Mouse (Mus musculus): ENCODE results near the gene Dab2ip. TPM values are rescaled to one million over a fixed set of nuclear protein-coding genes. Genes with fewer than 3 reads are reported as not detected.

The Dab2ip gene
- total RNA-seq, 4 experiments from 2014 or later = 108 to 124 (median 115) TPM

DNA sequence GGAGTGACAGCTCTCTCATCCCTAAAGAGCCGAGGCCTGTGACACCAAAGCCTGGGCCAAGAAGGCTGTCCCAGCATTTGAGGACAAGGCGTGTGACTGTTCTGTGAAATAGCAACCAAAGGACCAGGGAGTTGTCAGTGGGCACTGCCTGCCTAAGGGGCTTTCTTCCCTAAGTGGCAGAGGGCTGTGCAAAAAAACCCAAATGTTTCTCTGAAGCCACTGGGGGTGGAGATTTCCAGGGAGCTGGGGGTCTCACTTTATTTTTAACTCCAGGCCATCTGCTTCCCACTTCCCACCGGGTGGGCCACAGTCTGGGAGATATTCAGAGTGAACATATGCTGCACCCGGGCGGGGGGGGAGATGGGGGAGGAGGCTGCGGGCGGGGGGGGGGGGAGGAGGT, 188.6 kb downstream of the Dab2ip start:
- DNase-seq (ENCODE audit: low spot score in 2 of 2) = no peak

DNA sequence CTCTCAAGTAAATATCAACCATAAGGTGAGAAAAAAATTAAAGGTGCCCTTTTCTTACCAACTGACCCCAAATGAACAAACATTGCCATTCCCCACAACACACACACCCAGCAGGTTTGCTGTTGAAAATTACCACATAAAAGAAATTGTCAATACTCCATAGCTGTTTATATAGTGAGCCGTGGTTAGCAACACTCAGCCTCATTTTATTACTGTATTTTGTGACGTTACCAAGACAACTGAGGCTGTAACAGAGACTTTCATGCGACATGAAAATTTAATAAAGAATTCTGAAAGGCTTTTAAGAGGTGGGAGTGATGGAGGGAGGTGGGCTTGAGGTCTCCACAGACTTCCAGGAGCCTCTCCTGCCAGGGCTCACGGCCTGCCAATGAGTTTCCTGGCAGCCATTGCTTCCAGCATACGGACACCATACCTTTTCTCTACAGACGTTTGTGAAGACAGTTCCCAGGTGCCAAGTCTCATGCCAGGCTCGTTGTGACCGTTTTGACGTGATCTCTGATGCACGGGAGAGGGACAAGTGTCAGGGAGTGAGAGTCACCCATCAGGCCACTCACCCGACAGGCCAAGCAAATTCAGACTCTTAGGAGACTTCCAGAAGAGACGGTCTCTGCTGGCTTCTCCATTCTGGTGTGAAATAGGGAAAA, 189.4 kb downstream of the Dab2ip start:
- no peak for DNase-seq (ENCODE audit: low spot score in 2 of 2)

GRCm38 (mm10) chr2:35750533-35751141, 192.6 kb downstream of the Dab2ip start:
- no peak for DNase-seq (ENCODE audit: low spot score in 2 of 2)

DNA sequence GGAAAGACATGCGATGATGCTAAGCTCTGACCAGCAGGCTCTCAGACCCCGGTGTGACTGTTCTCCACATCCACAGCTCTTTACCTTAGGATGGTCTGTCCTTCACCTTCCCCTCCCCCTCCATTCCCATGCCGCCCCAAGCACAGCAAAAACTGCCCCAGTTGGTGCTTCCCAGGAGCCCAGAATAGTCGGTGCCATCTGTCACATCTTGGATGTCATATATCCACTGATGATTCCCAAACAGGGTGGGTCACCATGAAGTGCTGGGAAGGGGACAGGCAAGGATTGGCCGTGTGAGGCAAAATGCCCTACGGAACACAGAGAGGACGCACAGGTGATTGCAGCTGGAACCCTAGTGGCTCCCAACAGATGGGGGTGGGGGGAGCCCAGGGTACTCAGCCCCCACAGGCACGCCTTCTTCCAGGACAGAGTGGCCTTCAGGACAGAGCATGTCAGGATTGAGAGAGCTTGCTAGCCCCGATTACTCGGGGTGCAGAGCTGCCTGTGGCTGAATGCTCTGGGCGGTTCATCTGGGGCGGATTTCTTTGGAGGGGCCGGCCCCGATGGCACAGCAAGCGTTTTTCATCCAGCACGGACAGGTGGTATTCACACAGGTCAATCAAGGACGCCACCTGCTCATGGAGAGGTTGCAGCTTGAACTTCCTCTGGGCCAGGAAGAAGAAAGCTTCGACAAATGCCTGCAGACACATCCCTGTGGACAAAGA, 193.9 kb downstream of the Dab2ip start:
- DNase-seq (ENCODE audit: low spot score in 2 of 2) = no peak

DNA sequence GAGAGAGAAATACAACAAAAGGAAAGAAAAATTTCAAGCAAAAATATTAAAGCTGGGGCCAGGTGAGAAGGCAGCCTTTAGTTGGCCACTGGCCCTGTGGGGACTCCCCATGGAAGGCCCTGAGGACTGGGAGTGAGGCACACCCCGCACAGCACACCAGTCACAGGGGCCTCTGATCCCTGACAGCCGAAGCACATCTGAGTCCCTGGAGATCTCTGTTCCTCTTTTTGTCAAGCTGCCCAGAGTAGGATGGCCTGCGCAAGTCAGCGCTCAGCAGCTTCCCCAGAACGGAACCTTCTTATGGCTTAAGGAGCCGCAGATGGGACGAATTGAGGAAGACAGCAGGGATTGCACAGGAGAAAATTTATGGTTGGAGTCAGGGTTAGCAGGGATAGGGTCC, 198.4 kb downstream of the Dab2ip start:
- DNase-seq (ENCODE audit: low spot score in 2 of 2) = no peak

DNA sequence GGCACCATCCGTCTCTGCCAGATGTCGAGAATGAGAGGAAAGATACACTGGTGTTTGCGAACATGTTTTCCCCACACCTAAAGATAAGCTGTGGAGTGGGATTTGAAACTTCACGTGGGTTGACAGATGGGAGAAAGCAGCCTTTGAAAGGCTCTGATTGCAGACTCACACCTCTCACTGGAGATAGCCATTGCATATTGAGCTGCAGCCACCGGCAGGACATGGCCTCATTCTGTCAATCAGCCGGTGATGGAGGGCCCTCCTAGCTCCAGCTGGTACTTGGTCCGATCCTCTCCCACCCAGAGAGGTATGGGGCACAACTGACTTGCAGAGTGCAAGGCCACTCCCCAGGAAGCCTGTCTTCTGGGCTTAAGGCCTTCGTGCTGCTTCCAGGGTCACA, 202.3 kb downstream of the Dab2ip start:
- DNase-seq (ENCODE audit: low spot score in 2 of 2) = no peak

- no peak for DNase-seq (ENCODE audit: low spot score in 2 of 2)
These were observed 202.8 kb downstream of the Dab2ip start for GRCm38 (mm10) chr2:35760867-35761266.

GRCm38 (mm10) chr2:35761458-35761857, 203.4 kb downstream of the Dab2ip start:
- DNase-seq (ENCODE audit: low spot score in 2 of 2) = no peak

DNA sequence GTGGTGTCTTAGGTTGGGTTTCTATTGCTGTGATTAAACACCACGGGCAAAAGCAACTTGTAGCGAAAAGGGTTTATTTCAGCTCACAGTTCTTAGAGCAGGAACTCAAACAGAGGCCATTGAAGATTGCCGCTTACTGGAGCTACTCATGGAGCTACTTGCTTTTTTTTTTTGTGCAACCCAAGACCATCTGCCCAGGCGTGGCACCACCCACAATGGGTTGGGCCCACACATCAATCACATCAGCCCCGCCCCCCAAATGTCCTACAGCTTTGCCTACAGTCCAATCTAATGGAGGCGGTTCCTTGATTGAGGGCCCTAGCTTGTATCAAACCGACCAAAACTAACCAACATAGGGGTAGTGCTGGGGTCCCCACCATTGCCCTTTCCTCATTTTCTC, 205.8 kb downstream of the Dab2ip start:
- no peak for DNase-seq (ENCODE audit: low spot score in 2 of 2)

GRCm38 (mm10) chr2:35764328-35764727, 206.3 kb downstream of the Dab2ip start:
- no peak for DNase-seq (ENCODE audit: low spot score in 2 of 2)

DNA sequence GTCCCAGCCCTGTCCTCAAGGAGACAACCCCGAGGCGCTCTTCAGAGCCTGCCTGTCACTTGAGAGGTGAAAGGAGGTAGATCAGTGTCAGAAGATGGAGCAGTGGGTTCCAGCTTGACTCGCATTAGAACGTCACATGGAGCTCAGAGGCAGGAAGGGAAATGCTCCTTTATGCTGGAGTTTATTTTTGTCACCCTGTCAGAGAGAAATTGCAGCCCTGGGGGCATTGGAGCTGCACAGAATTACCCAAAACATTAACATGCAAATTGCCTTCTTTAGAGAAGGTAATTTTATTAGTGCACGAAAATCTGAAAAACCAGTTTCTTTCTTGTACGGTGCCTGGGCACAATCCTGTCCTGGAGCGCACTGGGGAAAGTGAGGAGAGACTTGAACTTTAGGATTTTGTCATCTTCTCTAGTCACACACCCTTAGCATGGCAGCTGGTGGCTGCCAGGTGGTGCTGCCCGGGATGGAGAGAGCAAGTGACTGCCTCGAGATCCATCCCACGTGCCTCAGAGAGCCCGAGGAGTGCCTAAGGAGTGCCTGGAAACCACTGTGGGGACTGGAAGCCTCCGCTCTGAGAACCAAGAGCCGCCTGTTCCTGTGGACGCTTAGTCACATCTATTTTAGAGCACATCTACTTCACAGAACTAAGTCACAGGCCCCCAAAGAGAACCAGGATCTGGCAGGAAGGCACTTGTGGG, 209.9 kb downstream of the Dab2ip start:
- peak in 1 of 2 experiments; percentile 87 for DNase-seq (ENCODE audit: low spot score in 2 of 2)

DNA sequence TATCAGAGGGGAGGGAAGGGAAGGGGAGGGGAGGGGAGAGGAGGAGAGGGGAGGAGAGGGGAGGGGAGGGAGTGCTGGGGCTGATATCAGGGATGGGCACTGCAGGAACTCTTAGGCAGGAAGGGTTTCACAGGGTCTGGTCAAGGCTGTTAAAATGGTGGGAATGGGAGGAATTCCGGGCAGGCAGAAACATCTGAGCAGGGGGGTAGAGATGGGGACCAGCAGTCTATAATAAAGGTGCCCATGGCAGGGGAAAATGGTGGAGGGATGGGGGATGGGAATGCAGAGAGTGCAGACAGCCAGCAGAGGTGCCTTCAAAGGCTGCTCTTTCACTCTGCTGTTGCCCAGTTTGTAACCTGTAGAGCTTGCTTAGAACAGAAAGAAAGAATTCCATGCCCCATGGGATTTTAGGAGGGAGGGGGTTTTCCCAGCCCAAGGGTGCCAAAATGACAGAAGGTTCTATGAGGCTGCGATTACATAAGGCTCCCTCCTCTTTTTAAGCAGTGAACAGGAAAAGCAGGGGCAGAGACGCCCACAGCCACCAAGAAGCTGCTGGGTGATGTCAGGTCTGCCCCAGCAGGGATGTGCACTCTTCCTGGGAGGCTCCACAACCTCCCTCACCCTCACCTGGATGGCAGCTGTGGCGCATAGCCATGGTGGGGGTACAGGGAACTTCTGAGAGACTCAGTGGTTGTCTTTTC, 210.6 kb downstream of the Dab2ip start:
- DNase-seq (ENCODE audit: low spot score in 2 of 2) = peak in 1 of 2 experiments; percentile 86

- no peak for DNase-seq (ENCODE audit: low spot score in 2 of 2)
These were observed 211.3 kb downstream of the Dab2ip start for GRCm38 (mm10) chr2:35769398-35769797.

GRCm38 (mm10) chr2:35770541-35770940, 212.5 kb downstream of the Dab2ip start:
- no peak for DNase-seq (ENCODE audit: low spot score in 2 of 2)

DNA sequence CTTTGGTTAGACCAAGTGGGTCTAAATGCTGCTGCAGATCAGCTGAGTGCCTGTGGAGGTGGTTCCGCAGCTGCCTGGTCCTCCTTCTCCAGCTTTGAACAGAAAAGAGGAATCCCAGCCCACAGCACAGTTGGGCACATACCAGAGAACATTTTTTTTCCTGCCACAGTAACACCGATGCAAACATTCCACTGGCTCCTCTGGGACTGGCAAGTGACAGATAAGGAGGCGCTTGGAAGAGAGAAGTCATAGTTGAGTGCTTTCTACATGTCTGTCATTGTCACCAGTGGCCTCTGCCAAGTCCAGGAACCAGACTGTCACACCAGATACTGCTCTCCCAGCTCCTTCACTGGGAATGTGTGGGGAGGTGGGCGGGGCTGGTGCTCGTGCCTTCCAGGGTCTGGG, 217.6 kb downstream of the Dab2ip start:
- peak in 1 of 2 experiments; percentile 63 for DNase-seq (ENCODE audit: low spot score in 2 of 2)

DNA sequence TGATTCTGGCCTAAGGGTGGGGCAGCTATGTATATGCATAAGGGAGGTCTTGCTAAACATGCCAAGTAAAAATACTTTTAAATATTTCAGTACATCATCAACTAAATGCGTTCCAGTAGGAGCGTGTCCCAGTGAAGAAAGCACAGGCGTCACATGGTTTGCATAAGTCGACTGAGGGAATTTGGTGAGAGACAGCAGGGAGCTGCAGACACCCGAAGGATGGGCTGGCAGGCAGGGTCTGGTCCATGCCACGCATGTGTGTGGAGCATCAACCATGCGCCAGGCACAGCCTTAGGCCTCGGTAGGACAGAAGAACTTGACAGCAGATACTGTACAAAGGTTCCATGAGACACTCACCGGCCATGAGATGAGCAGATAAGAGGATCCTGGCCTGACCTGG, 218.9 kb downstream of the Dab2ip start:
- DNase-seq (ENCODE audit: low spot score in 2 of 2) = no peak

DNA sequence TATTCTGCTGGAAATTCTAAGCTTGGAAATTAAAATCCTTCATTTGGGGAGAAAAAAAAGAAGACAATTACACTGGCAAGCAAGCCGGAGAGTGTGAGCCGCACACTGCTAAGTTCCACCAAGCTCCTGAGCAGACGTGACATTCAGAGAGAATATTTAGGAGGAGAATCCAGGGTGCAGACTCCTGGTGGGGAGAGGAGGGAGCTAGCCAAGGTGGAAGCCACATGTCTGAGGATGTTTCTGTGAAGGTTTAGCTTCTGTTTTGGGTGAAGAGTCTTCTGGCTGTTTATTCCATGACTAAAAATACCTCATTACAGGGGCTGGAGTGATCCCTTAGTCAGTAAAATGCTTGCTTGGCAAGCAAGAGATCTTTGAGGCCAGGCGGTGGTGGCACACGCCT, 221.2 kb downstream of the Dab2ip start:
- DNase-seq (ENCODE audit: low spot score in 2 of 2) = peak in 1 of 2 experiments; percentile 54

All from left cerebral cortex, adult 8-10 months (tissue).